Mouse (Mus musculus) forebrain, embryonic 11.5 days (tissue): ENCODE measurements around the gene Arf1. TPM values are rescaled to one million over a fixed set of nuclear protein-coding genes. Genes with fewer than 3 reads are reported as not detected.

Source experiments
- ATAC-seq: fragments of 200-750 bp; cut with Nextera tagmentation; replicated peaks from 2 replicates; pipeline ENCODE4 v1.8.0; 2017; ENCODE audit warnings: moderate TSS enrichment; ENCODE audit not compliant: low FRiP score
- DNase-seq: peaks from one replicate; pipeline ENCODE4 v3.0.0-alpha.2; 2017; ENCODE audit warnings: low spot score
- H3K27ac ChIP-seq: fragments of 300-500 bp; sonication (generic); 2 replicates; pipeline ENCODE4 v1.5.1; 2014; ENCODE audit warnings: low read depth, low read length
- H3K27me3 ChIP-seq: fragments of 300-500 bp; sonication (generic); 2 replicates; pipeline ENCODE4 v1.6.1; 2014; ENCODE audit warnings: mild to moderate bottlenecking, low read length, mixed read lengths; ENCODE audit not compliant: control insufficient read depth, insufficient read depth
- H3K36me3 ChIP-seq: fragments of 300-500 bp; sonication (generic); 2 replicates; pipeline ENCODE4 v1.6.1; 2014; ENCODE audit warnings: mild to moderate bottlenecking, low read length, moderate library complexity, mixed read lengths; ENCODE audit not compliant: control insufficient read depth, insufficient read depth
- H3K4me1 ChIP-seq: fragments of 300-500 bp; sonication (generic); replicated peaks from 2 replicates; pipeline ENCODE4 v1.6.1; 2014; ENCODE audit warnings: low read length, mixed read lengths; ENCODE audit not compliant: control insufficient read depth, insufficient read depth
- H3K4me2 ChIP-seq: fragments of 300-500 bp; sonication (generic); 2 replicates; pipeline ENCODE4 v1.6.1; 2014; ENCODE audit warnings: low read depth, mild to moderate bottlenecking, low read length, moderate library complexity, mixed read lengths; ENCODE audit not compliant: severe bottlenecking
- H3K4me3 ChIP-seq: fragments of 300-500 bp; sonication (generic); 2 replicates; pipeline ENCODE4 v1.5.1; 2014; ENCODE audit warnings: low read depth, low read length
- H3K9ac ChIP-seq: fragments of 300-500 bp; sonication (generic); 2 replicates; pipeline ENCODE4 v1.6.1; 2014; ENCODE audit warnings: low read length
- H3K9me3 ChIP-seq: fragments of 300-500 bp; sonication (generic); 2 replicates; pipeline ENCODE4 v1.6.1; 2016; ENCODE audit warnings: low read length, mixed read lengths; ENCODE audit not compliant: control insufficient read depth
- WGBS: fragments of 180-500 bp; shearing (Covaris S2); extraction: QIAGEN DNeasy Blood & Tissue Kit; methylation state at CpG from one replicate; pipeline ENCODE4 v1.1.7; 2014; 5-methylcytosine and 5-hydroxymethylcytosine counted together
- polyA plus RNA-seq: library from polyadenylated mRNA; unstranded; fragments of >200 nt; fragmentation: Nextera tagmentation; extraction: Ambion mirVana; gene quantifications from 2 replicates; pipeline ENCODE4 v1.2.1, GENCODE M21; 2014

Gene Arf1
- polyA plus RNA-seq, 1 experiment from 2014 or later: 577 TPM

DNA sequence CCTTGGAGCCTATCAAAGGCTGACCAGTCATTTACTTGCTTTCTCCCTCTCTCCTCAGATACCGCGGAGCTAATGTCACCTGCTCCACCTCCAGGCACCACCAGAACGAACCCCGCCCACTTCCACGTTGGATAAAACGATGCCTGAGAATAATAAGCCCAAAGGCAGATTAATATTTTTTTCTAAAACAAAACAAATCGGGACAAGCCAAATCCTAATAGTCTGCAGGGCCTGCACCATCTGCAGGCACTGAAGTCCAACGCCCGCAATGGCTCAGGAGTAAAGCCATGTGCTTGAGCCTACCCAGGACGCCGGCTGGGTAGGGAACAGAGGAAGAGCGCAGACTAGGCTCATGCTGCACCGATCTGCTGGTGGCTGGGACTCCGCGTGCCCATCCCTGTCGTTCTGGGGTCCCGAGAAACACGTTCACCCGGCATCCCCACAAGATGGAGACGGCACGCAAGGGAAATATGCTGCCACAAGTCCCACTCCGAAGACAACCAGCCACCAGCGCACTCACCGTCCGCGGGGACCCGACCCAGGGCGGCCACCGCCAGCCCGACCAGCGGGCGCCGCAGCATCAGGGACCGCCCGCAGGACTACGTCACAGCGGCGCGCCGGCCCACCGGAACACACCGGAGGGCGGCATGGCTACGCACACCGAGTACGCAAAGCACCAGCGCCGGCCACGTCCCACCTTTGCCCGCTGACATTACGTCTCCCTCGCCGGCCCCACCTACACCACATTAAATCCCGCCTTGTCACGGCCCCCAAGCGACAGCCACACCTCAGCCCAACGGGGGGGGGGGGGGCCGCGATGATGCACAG, 36.6 kb downstream of the Arf1 start:
- 0% methylated on average over 58 of the region's 59 CpGs for WGBS
- Histone ChIP-seq H3K36me3 (no peaks in the 10 kb centered on the region), H3K27me3 (no peaks in the 10 kb centered on the region), H3K4me2 (peak overlapping the region; percentile 88), H3K9ac (peak overlapping the region; percentile 77), H3K27ac (peak overlapping the region; percentile 70), H3K9me3 (no peaks in the 10 kb centered on the region), H3K4me3 (peak overlapping the region; percentile 63), H3K4me1 (no peaks in the 10 kb centered on the region; the same call in 1 of the 2 replicates)
- peak; percentile 95 for ATAC-seq
- peak; percentile 91 for DNase-seq

- DNase-seq (no peak), ATAC-seq (no peak)
- H3K4me1 ChIP-seq: peaks cover under 1% of the 10 kb centered on the region; the same call in 1 of the 2 replicates
- 91% methylated on average over 6 of the region's 6 CpGs for WGBS
- no peak overlapping the region for H3K4me3 ChIP-seq
- no peak overlapping the region for H3K4me2 ChIP-seq
- H3K27ac ChIP-seq: no peak overlapping the region
- H3K9me3 ChIP-seq: no peaks in the 10 kb centered on the region
- H3K9ac ChIP-seq: no peak overlapping the region
- no peaks in the 10 kb centered on the region for H3K27me3 ChIP-seq
- H3K36me3 ChIP-seq: no peaks in the 10 kb centered on the region; the same call in 1 of the 2 replicates
Measured at GRCm38 (mm10) chr11:59187706-59188105, 40.4 kb downstream of the Arf1 start.

GRCm38 (mm10) chr11:59185490-59185889, 42.6 kb downstream of the Arf1 start:
- 82% methylated on average over 5 of the region's 5 CpGs for WGBS
- Histone ChIP-seq H3K4me3 (no peak overlapping the region), H3K27ac (no peak overlapping the region), H3K36me3 (no peaks in the 10 kb centered on the region; the same call in 1 of the 2 replicates), H3K4me1 (0 out of 2 replicates have a peak, but pooled peaks cover 2% of the 10 kb centered on the region), H3K4me2 (no peak overlapping the region), H3K9ac (no peak overlapping the region), H3K27me3 (no peaks in the 10 kb centered on the region), H3K9me3 (no peaks in the 10 kb centered on the region)
- ATAC-seq (no peak), DNase-seq (no peak)

DNA sequence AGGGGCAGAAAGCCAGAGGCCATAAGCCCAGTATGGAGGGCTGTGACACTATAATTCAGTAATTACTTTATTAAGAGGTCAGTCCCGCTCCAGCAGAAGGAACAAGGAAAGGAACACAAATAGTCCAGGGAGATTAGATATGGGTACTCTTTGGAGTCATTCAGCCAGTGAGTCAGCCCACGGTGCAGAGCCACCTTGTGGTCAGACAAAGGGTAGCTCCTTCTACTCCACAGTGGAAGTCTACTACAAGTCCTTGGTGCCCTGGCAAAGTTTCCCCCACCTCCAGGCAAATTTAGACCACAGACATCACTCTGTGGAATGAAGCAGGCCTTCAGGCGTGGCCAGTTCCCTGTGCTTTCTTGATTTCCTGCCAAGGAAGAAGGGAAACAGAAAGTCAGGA, 44.2 kb downstream of the Arf1 start:
- WGBS: 32% methylated on average over 3 of the region's 3 CpGs
- no peaks in the 10 kb centered on the region for H3K27me3 ChIP-seq

GRCm38 (mm10) chr11:59182864-59183331, 45.2 kb downstream of the Arf1 start, which contains the start of gene Gjc2:
Gene Gjc2 (minus strand): TSS chr11:59183213.
- DNase-seq (no peak), ATAC-seq (no peak)
- Histone ChIP-seq H3K4me1 (0 out of 2 replicates have a peak, but pooled peaks cover 2% of the 10 kb centered on the region), H3K4me3 (no peak within 1 kb of the TSS), H3K27ac (no peak within 1 kb of the TSS), H3K9ac (no peak within 1 kb of the TSS), H3K9me3 (no peaks in the 10 kb centered on the region), H3K4me2 (no peak within 1 kb of the TSS), H3K36me3 (no peaks in the 10 kb centered on the region; the same call in 1 of the 2 replicates), H3K27me3 (peaks cover 8% of the 10 kb centered on the region)
- 48% methylated on average over 3 of the region's 3 CpGs for WGBS

More for the DNA sequence above, 44.2 kb downstream of the Arf1 start:
- Histone ChIP-seq H3K9ac (no peak overlapping the region), H3K4me2 (no peak overlapping the region), H3K4me1 (0 out of 2 replicates have a peak, but pooled peaks cover 2% of the 10 kb centered on the region), H3K36me3 (no peaks in the 10 kb centered on the region; the same call in 1 of the 2 replicates), H3K9me3 (no peaks in the 10 kb centered on the region), H3K4me3 (no peak overlapping the region), H3K27ac (no peak overlapping the region)
- no peak for ATAC-seq
- DNase-seq: no peak

- no peaks in the 10 kb centered on the region for H3K36me3 ChIP-seq
- no peak overlapping the region for H3K27ac ChIP-seq
- ATAC-seq (no peak), DNase-seq (no peak)
- H3K4me3 ChIP-seq: no peak overlapping the region
- no peak overlapping the region for H3K9ac ChIP-seq
- H3K4me1 ChIP-seq: no peaks in the 10 kb centered on the region
- peaks cover 39% of the 10 kb centered on the region for H3K27me3 ChIP-seq
- H3K9me3 ChIP-seq: no peaks in the 10 kb centered on the region
- WGBS: 5% methylated on average over 34 of the region's 34 CpGs
- no peak overlapping the region for H3K4me2 ChIP-seq
Measured at GRCm38 (mm10) chr11:59176921-59177320, 51.1 kb downstream of the Arf1 start.

GRCm38 (mm10) chr11:59176475-59176874, 51.6 kb downstream of the Arf1 start:
- Histone ChIP-seq H3K27me3 (peaks cover 39% of the 10 kb centered on the region), H3K27ac (no peak overlapping the region), H3K36me3 (no peaks in the 10 kb centered on the region), H3K9me3 (no peaks in the 10 kb centered on the region), H3K4me1 (no peaks in the 10 kb centered on the region), H3K4me2 (no peak overlapping the region), H3K4me3 (no peak overlapping the region), H3K9ac (no peak overlapping the region)
- no peak for DNase-seq
- 4% methylated on average over 48 of the region's 48 CpGs for WGBS
- no peak for ATAC-seq

GRCm38 (mm10) chr11:59174189-59174838, 53.8 kb downstream of the Arf1 start:
- Histone ChIP-seq H3K4me2 (no peak overlapping the region), H3K4me1 (no peaks in the 10 kb centered on the region), H3K36me3 (no peaks in the 10 kb centered on the region), H3K27me3 (peaks cover 39% of the 10 kb centered on the region), H3K4me3 (no peak overlapping the region), H3K27ac (no peak overlapping the region), H3K9me3 (no peaks in the 10 kb centered on the region), H3K9ac (no peak overlapping the region)
- ATAC-seq (no peak), DNase-seq (no peak)
- WGBS: 59% methylated on average over 6 of the region's 6 CpGs
